Mouse (Mus musculus) liver, postnatal 0 days (tissue): ENCODE measurements around the gene Cwc27.

ENCODE experiments used
- CTCF ChIP-seq: sonication (generic); IDR thresholded peaks from 2 replicates; pipeline ENCODE4 v1.5.1; 2016; ENCODE audit warnings: antibody characterized with exemption, low read depth
- EP300 ChIP-seq: IDR thresholded peaks from 2 replicates; pipeline ENCODE4 v1.6.1; 2016; ENCODE audit warnings: antibody characterized with exemption, low read depth, mild to moderate bottlenecking

DNA sequence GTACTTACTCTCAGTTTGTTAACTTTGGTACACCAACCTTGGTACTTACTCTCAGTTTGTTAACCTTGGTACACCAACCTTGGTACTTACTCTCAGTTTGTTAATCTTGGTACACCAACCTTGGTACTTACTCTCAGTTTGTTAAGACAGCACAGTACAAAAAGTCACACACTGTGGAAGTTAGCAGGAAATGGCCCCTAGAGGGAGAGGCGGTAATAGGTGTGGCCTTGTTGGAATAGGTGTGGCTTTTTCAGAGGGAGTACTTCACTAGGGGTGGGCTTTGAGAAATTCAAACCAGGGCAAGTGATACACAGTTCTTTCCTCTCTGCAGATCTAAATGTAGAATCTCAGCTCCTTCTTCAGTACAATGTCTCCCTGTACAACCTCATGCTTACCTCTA is 172.8 kb downstream of the Cwc27 start:
- TF ChIP-seq CTCF = no peak
- no peak for TF ChIP-seq EP300
